Mouse (Mus musculus) B cell, adult (primary cell): Measurements from ENCODE around the gene Vmn1r33. TPM values are rescaled to one million over a fixed set of nuclear protein-coding genes. Genes with fewer than 3 reads are reported as not detected.

ENCODE experiments used
- total RNA-seq: library from RNA; stranded (reverse); gene quantifications from 4 replicates; pipeline ENCODE4 v1.2.4, GENCODE M21; 2023; ENCODE audit not compliant: inconsistent age

The Vmn1r33 gene
- total RNA-seq: not detected in 4 replicates

GRCm38 (mm10) chr6:66618182-66618581, at the start of gene Vmn1r33:
Vmn1r33 (minus strand) TSS chr6:66618282.

DNA sequence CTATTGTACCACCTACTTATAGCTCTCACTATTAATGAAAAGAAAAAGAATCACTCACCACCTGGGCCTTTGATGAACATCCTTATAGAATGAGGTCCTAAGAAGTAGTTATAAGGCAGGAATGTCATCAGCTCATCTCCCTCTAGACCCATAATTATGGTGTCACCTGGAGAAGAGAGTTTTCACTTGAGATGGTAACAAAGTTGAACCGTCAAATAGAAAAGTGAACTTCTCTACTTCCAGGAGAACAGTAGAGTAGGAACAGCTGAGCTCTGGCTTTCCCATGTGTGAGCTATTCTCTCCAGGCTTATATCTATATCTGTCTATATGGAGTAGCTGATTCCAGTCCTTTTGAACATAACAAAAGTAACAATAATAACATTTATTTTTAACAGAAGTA, 25.7 kb upstream of the Vmn1r33 start, which contains the start of gene Vmn1r34:
TSS of gene Vmn1r34 (minus strand) at position 101 of the 400 bp plus-strand sequence.

Other genes with a start within 250 kb of the Vmn1r33 start
- 14.0 to 19.8 TPM (median 19.0 TPM) in 4 replicates for gene Mad2l1, start 82.9 kb downstream of the Vmn1r33 start, total RNA-seq
- gene Vmn1r32, start 58.2 kb downstream of the Vmn1r33 start, total RNA-seq: not detected in 4 replicates
- gene Vmn1r34, start 25.6 kb upstream of the Vmn1r33 start, total RNA-seq: not detected in 4 replicates
- gene Vmn1r35, start 67.6 kb upstream of the Vmn1r33 start, total RNA-seq: not detected in 4 replicates
- not detected in 4 replicates for gene Vmn1r36, start 100.9 kb upstream of the Vmn1r33 start, total RNA-seq
- not detected in 4 replicates for gene Vmn1r37, start 111.1 kb upstream of the Vmn1r33 start, total RNA-seq
- not detected in 4 replicates for gene Vmn1r38, start 164.3 kb upstream of the Vmn1r33 start, total RNA-seq
- gene Vmn1r39, start 192.3 kb upstream of the Vmn1r33 start, total RNA-seq: not detected in 4 replicates